ENCODE assay signal across 18 mouse cellular contexts in genomic region chr12:79934091-79934490, GRCm38 (mm10).
DNase-seq lines count a peak whose midpoint lies in the region; ATAC-seq and TF ChIP-seq lines count a peak whose summit lies in the region.
"Had no signal": no experiment of that assay in that cellular context is flagged by ENCODE, and none has a peak within 500 bp of the region (broad histone marks: within the 10 kb centered on the region; RNA-seq: fewer than 3 reads in every experiment).

No protein-coding gene starts in this region.

- 35% methylated on average over 7 of the region's 7 CpGs for WGBS in heart, embryonic 12.5 days
- 63% methylated on average over 7 of the region's 7 CpGs for WGBS in kidney, embryonic 15.5 days
- WGBS in lung, postnatal 0 days, result 32% methylated on average over 7 of the region's 7 CpGs

- H3K4me1 ChIP-seq in heart, embryonic 12.5 days (replicated peaks), result peaks cover 53% of the 10 kb centered on the region
- H3K4me1 ChIP-seq in kidney, embryonic 15.5 days, result peaks cover 56% of the 10 kb centered on the region
- H3K4me1 ChIP-seq in lung, postnatal 0 days (ENCODE audit: insufficient read depth, low read depth, low read length), result peaks cover 20% of the 10 kb centered on the region

- H3K36me3 ChIP-seq in heart, embryonic 12.5 days, result no peaks in the 10 kb centered on the region
- no peaks in the 10 kb centered on the region for H3K36me3 ChIP-seq in kidney, embryonic 15.5 days
- H3K36me3 ChIP-seq in lung, postnatal 0 days (ENCODE audit: insufficient read depth, low read length), result no peaks in the 10 kb centered on the region
- H3K36me3 ChIP-seq: embryonic facial prominence, embryonic 13.5 days; hindbrain, embryonic 15.5 days; limb, embryonic 13.5 days; liver, embryonic 13.5 days; midbrain, embryonic 12.5 days; neural tube, embryonic 12.5 days had no signal

- no peak for ATAC-seq in heart, embryonic 12.5 days (ENCODE audit: insufficient number of reproducible peaks, low FRiP score)
- ATAC-seq in kidney, embryonic 15.5 days (replicated peaks; ENCODE audit: low FRiP score), result no peak
- peak; percentile 72 for ATAC-seq in lung, postnatal 0 days
- ATAC-seq: forebrain, postnatal 0 days; intestine, postnatal 0 days had no signal

- no peaks in the 10 kb centered on the region for H3K27me3 ChIP-seq in heart, embryonic 12.5 days (replicated peaks)
- H3K27me3 ChIP-seq in kidney, embryonic 15.5 days, result no peaks in the 10 kb centered on the region
- no peaks in the 10 kb centered on the region for H3K27me3 ChIP-seq in lung, postnatal 0 days (replicated peaks; ENCODE audit: insufficient read depth, low read length)
- H3K27me3 ChIP-seq: embryonic facial prominence, embryonic 13.5 days; hindbrain, embryonic 15.5 days; limb, embryonic 13.5 days; liver, embryonic 13.5 days; midbrain, embryonic 12.5 days; neural tube, embryonic 12.5 days had no signal

- intact Hi-C loops in heart, postnatal 36 days (cut with DNase I), result no loop called here

- no peak; the same call in 1 of the 2 replicates for TF ChIP-seq CTCF in lung, postnatal 0 days (IDR thresholded peaks at IDR 0.05)

- H3K27ac ChIP-seq in heart, embryonic 12.5 days (ENCODE audit: poor library complexity, severe bottlenecking), result no peak overlapping the region
- H3K27ac ChIP-seq in kidney, embryonic 15.5 days, result 0 out of 2 replicates have a peak overlapping the region, but pooled peaks have one; percentile 4
- peak overlapping the region; percentile 39 for H3K27ac ChIP-seq in lung, postnatal 0 days (ENCODE audit: low read length)
- H3K27ac ChIP-seq: embryonic facial prominence, embryonic 13.5 days; hindbrain, embryonic 15.5 days; limb, embryonic 13.5 days; liver, embryonic 13.5 days; midbrain, embryonic 12.5 days; neural tube, embryonic 12.5 days had no signal

- H3K9ac ChIP-seq in heart, embryonic 12.5 days, result no peak overlapping the region
- H3K9ac ChIP-seq in kidney, embryonic 15.5 days, result no peak overlapping the region
- no peak overlapping the region for H3K9ac ChIP-seq in lung, postnatal 0 days (replicated peaks; ENCODE audit: low read depth)
- H3K9ac ChIP-seq: embryonic facial prominence, embryonic 13.5 days; forebrain, postnatal 0 days; hindbrain, embryonic 15.5 days; limb, embryonic 13.5 days; liver, embryonic 13.5 days; midbrain, embryonic 12.5 days; neural tube, embryonic 12.5 days had no signal

- no peak overlapping the region for H3K4me3 ChIP-seq in heart, embryonic 12.5 days
- no peak overlapping the region for H3K4me3 ChIP-seq in kidney, embryonic 15.5 days (replicated peaks)
- no peak overlapping the region for H3K4me3 ChIP-seq in lung, postnatal 0 days (ENCODE audit: low read depth, low read length)
- H3K4me3 ChIP-seq: embryonic facial prominence, embryonic 13.5 days; hindbrain, embryonic 15.5 days; limb, embryonic 13.5 days; liver, embryonic 13.5 days; midbrain, embryonic 12.5 days; neural tube, embryonic 12.5 days had no signal

- H3K9me3 ChIP-seq in heart, embryonic 12.5 days (replicated peaks), result no peaks in the 10 kb centered on the region
- no peaks in the 10 kb centered on the region for H3K9me3 ChIP-seq in kidney, embryonic 15.5 days (replicated peaks)
- no peaks in the 10 kb centered on the region for H3K9me3 ChIP-seq in lung, postnatal 0 days (ENCODE audit: low read length)
- H3K9me3 ChIP-seq: embryonic facial prominence, embryonic 13.5 days; hindbrain, embryonic 15.5 days; limb, embryonic 13.5 days; liver, embryonic 13.5 days; midbrain, embryonic 12.5 days; neural tube, embryonic 12.5 days had no signal

- 0 out of 2 replicates have a peak overlapping the region, but pooled peaks have one; percentile 7 for H3K4me2 ChIP-seq in heart, embryonic 12.5 days
- H3K4me2 ChIP-seq in kidney, embryonic 15.5 days, result no peak overlapping the region
- H3K4me2 ChIP-seq in lung, postnatal 0 days (replicated peaks; ENCODE audit: low read depth, low read length), result no peak overlapping the region
- H3K4me2 ChIP-seq: embryonic facial prominence, embryonic 13.5 days; hindbrain, embryonic 15.5 days; limb, embryonic 13.5 days; liver, embryonic 13.5 days; midbrain, embryonic 12.5 days; neural tube, embryonic 12.5 days had no signal

- DNase-seq in heart, postnatal 36 days, result no peak
- DNase-seq in kidney, postnatal 25 days, result no peak
- DNase-seq in lung, postnatal 0 days (ENCODE audit: low spot score), result peak; percentile 84
- DNase-seq in adipocyte (ENCODE audit: low spot score), result no peak
- DNase-seq in Muller cell, postnatal 12 days (ENCODE audit: inconsistent ontology term), result no peak
- DNase-seq: cerebellum, postnatal 10 days; forebrain, postnatal 0 days; liver, embryonic 13.5 days; right cerebral cortex, postnatal 4 days; thymus, adult 2 months had no signal

- TF ChIP-seq EP300 in lung, postnatal 0 days (IDR thresholded peaks at IDR 0.05), result peak; percentile 83
